Mouse (Mus musculus) retina, postnatal 7 days (tissue): ENCODE data around the gene Slit1.

ENCODE experiments used
- DNase-seq: peaks from one replicate; pipeline ENCODE4 v3.0.0-alpha.2; 2012; ENCODE audit warnings: low read depth, low spot score

Slit1 gene

DNA sequence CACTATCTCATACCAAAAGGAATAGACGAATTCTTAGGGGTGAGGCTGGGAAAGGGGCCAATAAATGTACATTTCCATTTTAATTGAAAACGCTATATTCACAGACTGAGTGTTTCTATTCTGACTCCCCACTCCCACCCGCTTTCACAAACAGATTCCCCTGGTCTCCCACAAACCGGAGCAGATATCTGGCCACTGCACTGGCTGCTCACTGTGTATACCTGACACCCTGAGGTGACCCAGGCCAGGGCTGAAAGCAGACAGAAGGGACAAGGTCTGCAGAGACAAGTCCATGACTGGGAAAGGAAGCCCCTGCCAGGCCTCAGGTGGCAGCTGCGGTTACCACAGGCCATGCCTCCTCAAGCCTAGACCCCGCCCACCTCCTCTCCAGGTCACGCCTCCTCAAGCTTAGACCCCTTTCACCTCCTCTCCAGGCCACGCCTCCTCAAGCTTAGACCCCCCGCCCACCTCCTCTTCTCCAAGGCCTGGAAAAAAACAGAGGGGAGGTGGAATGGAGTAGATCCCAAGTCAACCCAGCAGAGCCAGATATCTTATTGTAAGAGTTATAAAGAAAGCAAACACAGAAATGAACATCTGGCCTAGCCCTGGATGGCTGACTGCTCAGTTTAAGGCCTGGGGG is 18.5 kb downstream of the Slit1 start:
- DNase-seq = no peak

GRCm38 (mm10) chr19:41723337-41723736 is 20.1 kb downstream of the Slit1 start:
- DNase-seq = no peak

DNA sequence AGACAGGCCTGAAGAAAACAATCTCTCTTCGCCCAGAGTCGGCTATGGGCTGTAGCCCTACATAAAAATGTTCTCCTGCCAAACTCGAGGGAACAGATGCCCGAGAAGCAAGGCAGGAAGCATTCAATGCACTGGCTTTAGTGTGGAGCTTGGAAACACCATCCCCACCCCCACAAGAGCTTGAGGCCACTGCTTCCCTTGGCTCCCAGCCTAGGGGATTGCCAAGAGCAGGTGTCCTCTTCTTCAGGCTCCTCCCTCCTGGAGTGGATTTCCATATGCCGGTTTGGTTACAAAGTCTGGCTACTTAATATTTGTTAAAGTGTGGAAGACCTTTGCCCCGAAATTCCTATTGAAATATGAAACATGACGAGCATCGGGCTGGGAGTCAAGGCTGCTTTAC is 24.0 kb downstream of the Slit1 start:
- DNase-seq = no peak

DNA sequence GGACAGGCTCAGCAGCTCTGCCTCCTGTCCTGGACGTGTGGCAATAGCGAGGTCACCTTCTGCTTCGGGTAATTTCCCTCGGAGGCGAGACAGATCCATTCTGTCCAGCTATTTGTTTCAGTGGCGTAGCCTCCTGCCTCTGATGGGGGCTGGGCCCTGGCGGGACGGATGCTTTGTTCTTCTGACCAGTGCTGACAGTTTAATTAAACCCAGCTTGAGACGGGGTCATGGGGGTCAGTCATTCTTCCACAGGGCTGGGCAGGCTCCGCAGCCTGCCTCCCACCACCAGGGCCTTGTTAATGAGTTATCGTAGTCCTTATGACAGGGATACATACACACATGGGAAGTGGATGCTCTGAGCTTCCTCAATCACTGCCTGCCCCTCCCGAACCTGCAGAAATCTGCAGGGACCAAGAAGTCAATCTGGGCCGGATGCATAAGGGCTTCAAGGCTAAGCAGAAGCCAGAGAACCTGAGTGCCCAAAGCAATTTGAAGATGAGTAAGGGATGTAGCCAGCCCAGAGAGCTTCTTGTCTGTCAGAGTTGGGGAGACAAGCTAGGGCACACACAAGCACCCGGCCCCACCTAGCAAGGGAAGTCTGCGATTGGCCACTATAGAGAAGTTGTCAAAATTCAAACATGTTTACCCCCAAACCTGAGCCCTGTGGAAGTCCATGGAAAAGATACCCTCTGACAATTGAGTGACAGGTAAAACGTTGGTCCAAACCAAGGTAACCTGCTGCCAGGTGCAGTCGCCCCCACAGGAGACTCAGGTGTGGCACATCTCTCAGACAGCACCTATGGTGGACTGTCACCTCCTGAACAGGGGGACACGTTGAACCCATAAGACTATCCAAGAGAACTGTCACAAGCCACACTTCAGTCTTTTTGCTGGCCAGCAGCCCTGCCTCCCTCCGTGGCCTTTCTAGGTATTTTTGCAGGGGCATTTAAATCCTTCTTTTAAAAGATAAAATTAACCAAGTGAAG is 26.9 kb downstream of the Slit1 start:
- DNase-seq = no peak

DNA sequence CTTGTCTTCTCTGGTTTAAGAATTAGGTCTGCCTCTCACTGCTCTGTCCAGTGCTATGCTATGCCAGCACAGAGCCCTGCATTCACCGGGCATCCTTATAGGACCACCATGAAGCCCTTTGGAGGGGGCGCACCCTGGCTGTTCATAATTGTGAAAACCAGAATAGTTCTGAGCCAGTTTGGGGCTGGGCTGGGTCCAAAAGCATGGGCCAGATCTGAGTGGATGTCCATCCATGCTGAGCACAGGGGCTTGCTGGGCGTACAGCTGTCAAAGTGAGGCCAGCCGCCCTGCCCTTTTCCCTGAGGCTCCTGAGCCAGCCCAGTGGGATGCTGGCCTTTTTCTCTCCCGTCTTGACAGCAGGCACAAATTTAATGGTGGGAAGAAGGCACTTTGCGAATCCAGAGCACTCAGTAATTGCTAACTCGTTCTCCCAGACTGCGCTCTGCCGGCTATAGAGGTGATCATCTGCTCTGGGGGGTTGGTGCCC is 29.0 kb downstream of the Slit1 start:
- DNase-seq = no peak

DNA sequence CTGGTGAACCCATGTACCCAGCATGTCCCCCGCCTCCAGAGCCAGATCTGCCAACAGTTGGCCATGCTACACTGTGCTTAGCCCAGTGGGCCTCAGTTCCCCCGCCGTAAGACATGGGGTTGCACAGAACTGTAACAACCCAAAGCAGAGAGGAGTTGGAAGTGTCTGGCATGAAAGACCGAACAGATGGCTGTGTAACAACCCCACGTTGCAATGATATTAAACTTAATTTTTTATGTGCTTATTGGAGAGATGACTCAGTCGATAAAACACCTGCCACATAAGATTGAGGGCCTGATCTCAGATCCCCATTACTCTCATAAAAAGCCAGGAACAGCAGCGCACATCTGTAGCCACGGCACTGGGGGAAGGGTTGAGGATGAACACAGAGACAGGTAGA is 30.6 kb downstream of the Slit1 start:
- DNase-seq = no peak

- no peak for DNase-seq
Measured at GRCm38 (mm10) chr19:41711665-41712064, 31.8 kb downstream of the Slit1 start.

DNA sequence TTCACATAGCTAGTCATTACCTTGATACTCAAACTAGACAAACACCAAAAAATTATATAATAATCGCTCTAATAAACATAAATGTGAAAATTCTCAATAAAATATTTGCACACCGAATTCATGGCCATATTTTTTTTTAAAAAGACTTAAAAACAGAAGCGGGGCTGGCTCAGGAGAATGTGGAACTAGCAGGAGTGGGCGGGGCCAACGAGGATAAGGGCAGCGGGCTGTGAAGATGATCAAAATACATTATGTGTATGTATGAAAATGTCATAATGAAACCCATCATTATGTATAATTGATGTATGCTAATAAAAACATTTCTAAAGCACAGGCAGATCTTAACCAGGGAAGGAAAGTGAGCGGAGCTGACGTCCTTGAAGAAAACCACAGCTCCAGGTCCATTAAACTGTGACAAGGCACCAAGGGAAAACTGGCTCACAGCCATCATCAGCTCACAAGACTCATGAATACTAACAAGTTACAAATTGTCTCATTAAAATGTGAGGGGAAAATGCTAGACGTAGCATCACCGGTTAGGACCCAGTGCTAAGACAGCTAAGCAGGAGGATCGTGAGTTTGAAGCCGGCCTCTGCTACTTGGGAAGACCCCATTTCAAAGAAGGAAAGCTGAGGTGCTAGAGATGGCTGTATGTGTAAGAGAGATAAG is 33.8 kb downstream of the Slit1 start:
- DNase-seq = no peak

DNA sequence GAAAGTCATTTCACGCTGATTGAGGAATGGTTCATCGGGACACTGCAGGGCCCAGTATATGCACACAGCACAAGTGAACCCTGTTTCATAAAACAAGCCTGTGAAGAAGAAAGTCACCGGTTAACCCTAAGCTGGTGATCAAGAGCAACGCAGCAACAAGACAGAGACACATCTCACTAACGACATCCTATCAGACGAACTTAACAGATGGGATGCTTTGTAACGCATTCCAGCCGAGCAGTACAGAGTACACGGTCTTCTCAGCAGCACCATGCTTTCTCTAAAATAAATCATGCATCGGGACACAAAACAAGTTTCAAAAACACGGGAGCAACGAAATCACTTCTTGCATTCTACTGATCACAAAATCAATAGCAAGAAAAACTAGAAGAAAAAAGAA is 35.6 kb downstream of the Slit1 start:
- no peak for DNase-seq

DNA sequence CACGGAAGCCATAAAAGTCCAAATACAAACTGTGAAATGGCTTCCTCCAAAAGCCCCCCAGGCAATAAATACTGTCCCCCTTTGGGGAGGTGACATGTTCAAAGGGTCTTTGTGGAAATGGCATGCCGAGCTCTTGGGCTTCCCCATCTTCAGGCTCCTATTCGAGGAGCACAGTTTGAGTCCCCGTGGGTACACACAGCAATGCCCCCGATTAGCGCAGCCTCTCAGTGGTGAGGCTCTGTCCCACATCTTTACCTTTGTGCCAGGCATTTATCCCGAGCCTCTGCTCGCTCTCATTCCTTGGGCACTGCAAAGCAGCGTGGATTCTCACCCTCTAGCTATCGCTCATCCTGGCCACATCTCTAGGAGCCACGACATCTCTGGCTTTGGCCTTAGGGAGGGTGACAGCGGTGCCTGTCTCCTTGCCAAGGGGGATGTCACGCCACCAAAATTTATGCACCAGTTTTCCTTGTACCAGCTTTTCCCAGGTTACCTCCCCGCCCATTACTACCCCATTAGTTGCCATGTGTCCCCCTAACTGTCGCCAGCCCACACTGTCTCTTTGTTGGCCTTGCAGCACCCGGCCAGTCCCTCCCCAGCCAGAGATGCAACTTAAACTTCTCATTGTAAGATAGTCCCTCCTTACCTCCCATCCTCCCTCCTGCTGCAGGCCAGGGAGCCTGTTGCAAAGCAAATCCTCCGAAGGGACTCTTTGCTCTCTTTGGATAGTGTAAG is 37.2 kb downstream of the Slit1 start:
- DNase-seq = no peak

- no peak for DNase-seq
Measured at GRCm38 (mm10) chr19:41705416-41705815, 38.0 kb downstream of the Slit1 start.

GRCm38 (mm10) chr19:41702638-41703037 is 40.8 kb downstream of the Slit1 start:
- no peak for DNase-seq

DNA sequence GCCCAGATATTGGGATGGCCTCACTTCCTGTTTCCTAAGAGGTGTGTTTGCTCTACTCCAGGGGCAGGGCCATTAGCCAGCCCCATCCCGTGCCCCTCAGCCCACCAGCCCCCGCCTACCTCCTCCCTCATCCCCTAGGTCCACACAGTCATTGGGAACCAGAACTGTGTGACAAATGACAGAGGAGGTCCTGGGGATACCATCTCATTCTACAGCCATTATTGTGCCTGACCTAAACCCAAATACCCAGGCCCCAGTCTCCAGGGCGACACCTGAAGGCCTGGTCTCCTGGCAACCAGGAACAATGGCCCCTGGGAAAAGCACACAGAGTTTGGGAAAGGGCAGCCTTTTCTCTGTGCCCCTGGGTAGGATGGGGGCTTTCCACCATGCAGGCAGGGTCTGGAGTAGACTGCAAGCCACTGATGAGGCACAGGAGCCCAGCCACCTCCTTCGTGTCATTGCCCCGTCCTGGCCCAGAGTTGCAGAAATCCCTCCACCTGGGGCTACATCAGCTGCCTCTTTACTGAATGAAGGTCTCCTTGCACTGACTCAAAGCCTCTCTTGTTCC is 44.5 kb downstream of the Slit1 start:
- no peak for DNase-seq

- no peak for DNase-seq
Measured at GRCm38 (mm10) chr19:41697807-41698515, 45.5 kb downstream of the Slit1 start.

DNA sequence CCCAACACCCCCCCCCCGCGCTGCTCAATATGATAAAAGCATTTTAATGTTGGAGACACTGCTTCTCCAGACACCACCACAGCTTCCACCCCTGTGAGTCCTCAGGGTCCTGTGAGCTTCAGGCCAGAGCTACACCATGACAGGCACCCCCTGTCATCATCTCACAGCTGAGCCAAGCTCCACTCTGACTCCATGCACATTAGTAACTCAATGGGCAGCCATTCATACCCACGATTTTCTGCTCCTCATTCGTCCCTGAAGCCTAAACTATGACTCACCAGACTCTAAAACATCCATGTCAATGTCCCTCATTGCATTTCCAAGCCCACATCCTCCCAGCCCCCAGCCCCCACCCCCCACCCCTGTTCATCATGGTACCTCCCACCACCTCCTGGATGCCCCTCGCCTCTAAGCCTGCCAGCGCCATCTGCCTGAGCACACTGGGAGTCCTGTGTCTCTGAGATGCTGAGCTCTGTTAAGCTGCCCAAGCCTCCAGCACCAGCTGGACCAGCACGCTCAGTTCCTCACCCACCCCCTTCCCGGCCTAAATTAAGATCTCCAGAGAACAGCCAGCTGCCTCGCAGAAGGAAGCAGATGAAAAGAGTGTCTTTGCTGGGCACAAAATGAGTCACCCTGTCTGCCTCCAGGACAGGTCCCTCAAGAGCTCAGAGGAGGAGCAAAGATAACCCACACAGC is 46.2 kb downstream of the Slit1 start:
- peak; percentile 73 for DNase-seq

DNA sequence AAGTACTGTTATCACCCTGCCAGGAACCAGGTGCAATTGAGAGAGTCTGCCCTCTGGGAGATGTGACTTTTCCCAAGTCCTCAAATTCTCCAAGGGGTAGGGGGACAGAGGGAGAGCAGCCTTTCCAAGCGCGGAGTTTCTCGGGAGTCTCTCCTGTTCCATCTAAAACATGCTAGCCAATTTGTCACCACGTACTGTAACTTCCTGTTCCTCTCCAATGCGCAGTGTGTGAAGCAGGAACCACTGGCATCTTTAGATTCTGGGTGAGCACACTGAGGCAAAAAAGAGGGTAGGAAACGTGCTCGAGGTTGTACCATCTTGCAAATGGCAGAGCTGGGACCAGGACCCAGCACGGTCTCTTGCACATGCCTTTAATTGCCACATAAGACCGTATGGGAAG is 47.0 kb downstream of the Slit1 start:
- DNase-seq = no peak

DNA sequence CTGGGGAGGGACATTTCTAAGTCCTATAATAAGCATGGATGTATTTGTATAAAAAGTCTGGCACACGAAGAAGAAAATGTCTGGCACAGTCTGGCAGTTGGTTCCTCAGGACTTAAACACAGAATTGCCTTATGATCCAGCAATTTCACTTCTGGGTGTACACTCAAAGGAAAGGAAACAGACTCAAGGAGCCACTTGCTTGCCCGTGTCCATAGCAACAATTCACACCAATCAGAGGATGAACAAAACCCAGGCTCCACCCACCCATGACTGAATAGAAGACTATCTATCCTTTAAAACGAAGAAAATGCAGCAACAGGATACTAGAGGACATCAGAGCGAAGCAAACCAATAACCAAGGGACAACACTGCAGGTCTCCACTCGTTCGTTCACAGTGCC is 48.4 kb downstream of the Slit1 start:
- no peak for DNase-seq

- no peak for DNase-seq
Measured at GRCm38 (mm10) chr19:41694610-41695009, 48.9 kb downstream of the Slit1 start.

DNA sequence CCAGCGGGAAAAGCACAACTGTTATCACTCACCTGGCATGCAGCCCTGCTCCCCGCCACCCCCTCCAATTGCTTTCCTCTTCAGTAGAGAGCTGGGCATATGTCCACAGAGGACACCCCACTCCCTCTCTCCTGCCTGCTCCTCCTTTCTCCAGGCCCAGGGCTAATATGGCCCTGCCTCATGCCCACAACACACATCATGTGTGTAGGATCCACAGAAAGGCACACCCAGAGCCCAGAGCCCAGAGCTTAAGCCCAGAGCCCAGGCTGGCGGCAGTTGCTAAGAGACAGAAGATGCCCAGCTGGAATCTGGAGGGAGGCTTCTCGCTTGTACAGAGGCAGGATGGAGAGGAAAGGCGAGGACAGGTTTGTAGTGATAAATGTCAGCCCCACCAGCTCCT is 49.7 kb downstream of the Slit1 start:
- no peak for DNase-seq

DNA sequence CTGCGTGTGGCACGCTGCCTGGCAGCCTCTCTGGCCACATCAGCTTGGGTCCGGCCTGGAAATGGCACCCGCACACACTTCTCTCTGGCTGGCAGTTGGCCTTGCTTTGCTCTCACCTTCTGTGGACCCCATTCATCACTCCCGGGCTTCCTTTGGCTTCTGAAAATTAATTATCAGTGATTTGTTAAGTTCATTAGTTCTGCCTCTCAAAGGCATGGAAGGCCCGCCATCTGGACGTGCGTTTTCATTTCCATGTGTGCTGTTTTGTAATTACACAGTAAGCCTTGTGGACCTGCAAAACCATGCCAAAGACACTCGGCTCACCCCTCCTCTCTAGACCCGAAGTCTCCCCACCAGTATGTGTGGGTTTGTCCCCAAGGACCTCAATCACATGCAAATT is 53.4 kb downstream of the Slit1 start:
- DNase-seq = no peak
